Comparison of ENCODE assay signal across 15 mouse cellular contexts in genomic region chr9:114774629-114775028, GRCm38 (mm10). TPM values are rescaled to one million over a fixed set of nuclear protein-coding genes. Genes with fewer than 3 reads are reported as not detected.
DNase-seq lines count a peak whose midpoint lies in the region; ATAC-seq and TF ChIP-seq lines count a peak whose summit lies in the region.
"Had no signal": no experiment of that assay in that cellular context is flagged by ENCODE, and none has a peak within 500 bp of the region (broad histone marks: within the 10 kb centered on the region; RNA-seq: fewer than 3 reads in every experiment).

No protein-coding gene starts in this region.

- 59% methylated on average over 6 of the region's 6 CpGs for WGBS in cerebellum, adult 2 months
- WGBS in hindbrain, embryonic 13.5 days: 85% methylated on average over 6 of the region's 6 CpGs
- 76% methylated on average over 6 of the region's 6 CpGs for WGBS in hindbrain, embryonic 16.5 days

- H3K9me3 ChIP-seq in hindbrain, embryonic 13.5 days: no peaks in the 10 kb centered on the region
- no peaks in the 10 kb centered on the region for H3K9me3 ChIP-seq in hindbrain, embryonic 16.5 days (ENCODE audit: control insufficient read depth, low read length)
- peaks cover 11% of the 10 kb centered on the region for H3K9me3 ChIP-seq in megakaryocyte, embryonic 14.5 days
- H3K9me3 ChIP-seq: forebrain, embryonic 15.5 days; limb, embryonic 15.5 days; midbrain, embryonic 12.5 days; stomach, embryonic 15.5 days had no signal

- H3K4me2 ChIP-seq in hindbrain, embryonic 13.5 days: no peak overlapping the region
- no peak overlapping the region for H3K4me2 ChIP-seq in hindbrain, embryonic 16.5 days (ENCODE audit: low read length)
- H3K4me2 ChIP-seq: forebrain, embryonic 15.5 days; limb, embryonic 15.5 days; midbrain, embryonic 12.5 days; stomach, embryonic 15.5 days had no signal

- no peaks in the 10 kb centered on the region for H3K36me3 ChIP-seq in hindbrain, embryonic 13.5 days
- no peaks in the 10 kb centered on the region for H3K36me3 ChIP-seq in hindbrain, embryonic 16.5 days (ENCODE audit: control insufficient read depth, insufficient read depth, low read length)
- H3K36me3 ChIP-seq in megakaryocyte, embryonic 14.5 days (replicated peaks; ENCODE audit: low read length): peaks cover 26% of the 10 kb centered on the region
- H3K36me3 ChIP-seq: forebrain, embryonic 15.5 days had no signal

- 0 out of 2 replicates have a peak overlapping the region, but pooled peaks have one; percentile 31 for H3K9ac ChIP-seq in hindbrain, embryonic 13.5 days
- H3K9ac ChIP-seq in hindbrain, embryonic 16.5 days (ENCODE audit: low read depth, low read length): no peak overlapping the region
- H3K9ac ChIP-seq: forebrain, embryonic 15.5 days; limb, embryonic 15.5 days; liver, embryonic 14.5 days; midbrain, embryonic 12.5 days; stomach, embryonic 15.5 days had no signal

- H3K4me1 ChIP-seq in cerebellum, adult 2 months (ENCODE audit: control insufficient read depth, insufficient read depth, low read length): peaks cover 11% of the 10 kb centered on the region; the same call in 1 of the 2 replicates
- peaks cover 14% of the 10 kb centered on the region for H3K4me1 ChIP-seq in hindbrain, embryonic 13.5 days (replicated peaks)
- peaks cover 2% of the 10 kb centered on the region; the same call in 1 of the 2 replicates for H3K4me1 ChIP-seq in hindbrain, embryonic 16.5 days (ENCODE audit: control insufficient read depth, insufficient read depth, low read depth, low read length)
- peaks cover 74% of the 10 kb centered on the region for H3K4me1 ChIP-seq in megakaryocyte, embryonic 14.5 days
- H3K4me1 ChIP-seq: forebrain, embryonic 15.5 days; midbrain, embryonic 12.5 days had no signal

- ATAC-seq in hindbrain, embryonic 13.5 days (ENCODE audit: low FRiP score): no peak
- no peak for ATAC-seq in hindbrain, embryonic 16.5 days
- ATAC-seq in megakaryocyte, adult 5-6 weeks (ENCODE audit: poor library complexity, severe bottlenecking): no peak
- ATAC-seq: forebrain, embryonic 15.5 days; inflammation-experienced regulatory T-cells, adult 6 months had no signal

- peak overlapping the region; percentile 45 for H3K27ac ChIP-seq in cerebellum, adult 2 months (ENCODE audit: insufficient read depth, low read length)
- H3K27ac ChIP-seq in hindbrain, embryonic 13.5 days: no peak overlapping the region
- H3K27ac ChIP-seq in hindbrain, embryonic 16.5 days (ENCODE audit: low read depth, low read length): no peak overlapping the region
- H3K27ac ChIP-seq: forebrain, embryonic 15.5 days; limb, embryonic 15.5 days; liver, embryonic 14.5 days; midbrain, embryonic 12.5 days; stomach, embryonic 15.5 days had no signal

- no peak for DNase-seq in cerebellum, adult 2 months
- no peak for DNase-seq in cerebellum, adult 9-11 months
- DNase-seq in left cerebral cortex, adult 9 months (ENCODE audit: low spot score in 2 of 2): no peak
- DNase-seq: kidney, adult 2 months had no signal

- TF ChIP-seq CTCF in cerebellum, adult 2 months (IDR thresholded peaks at IDR 0.05; ENCODE audit: borderline replicate concordance, insufficient read depth, low read depth, low read length): no peak

- H3K27me3 ChIP-seq in cerebellum, adult 2 months (ENCODE audit: control insufficient read depth, insufficient read depth, low read length): no peaks in the 10 kb centered on the region
- peaks cover 3% of the 10 kb centered on the region; the same call in 1 of the 2 replicates for H3K27me3 ChIP-seq in hindbrain, embryonic 13.5 days
- no peaks in the 10 kb centered on the region for H3K27me3 ChIP-seq in hindbrain, embryonic 16.5 days (replicated peaks; ENCODE audit: control insufficient read depth, insufficient read depth, low read length)
- peaks cover 27% of the 10 kb centered on the region for H3K27me3 ChIP-seq in megakaryocyte, embryonic 14.5 days (replicated peaks)
- H3K27me3 ChIP-seq: forebrain, embryonic 15.5 days; limb, embryonic 15.5 days; Patski; stomach, embryonic 15.5 days had no signal

- H3K4me3 ChIP-seq in cerebellum, adult 2 months (replicated peaks; ENCODE audit: insufficient read depth, low read depth, low read length): no peak overlapping the region
- no peak overlapping the region for H3K4me3 ChIP-seq in hindbrain, embryonic 13.5 days
- no peak overlapping the region for H3K4me3 ChIP-seq in hindbrain, embryonic 16.5 days (ENCODE audit: low read length)
- H3K4me3 ChIP-seq in megakaryocyte, embryonic 14.5 days (replicated peaks): peak overlapping the region; percentile 82
- H3K4me3 ChIP-seq: forebrain, embryonic 15.5 days; limb, embryonic 15.5 days; midbrain, embryonic 12.5 days; stomach, embryonic 15.5 days had no signal

- no peak for TF ChIP-seq POLR2A in cerebellum, adult 2 months (IDR thresholded peaks at IDR 0.05; ENCODE audit: borderline replicate concordance, insufficient read depth, low read length)

RNA-seq across cellular contexts. Expression of gene Cmtm7, which starts 7.0 kb away (rescaled TPM):
- polyA plus RNA-seq in cerebellum, adult 2 months (2012; rRNA removed): 9.4 and 10.5 TPM in 2 replicates
- 18.3 and 19.1 TPM in 2 replicates for polyA plus RNA-seq in hindbrain, embryonic 13.5 days (2015; fragmentation: Nextera tagmentation; extraction: Ambion mirVana)
- 9.5 and 13.8 TPM in 2 replicates for polyA plus RNA-seq in hindbrain, embryonic 16.5 days (2015; fragmentation: Nextera tagmentation; extraction: Ambion mirVana)
- polyA plus RNA-seq in megakaryocyte, embryonic 14.5 days (2012; ENCODE audit: insufficient read depth, low replicate concordance): 103 and 110 TPM in 2 replicates
- 189 and 201 TPM in 2 replicates for total RNA-seq in megakaryocyte, adult 5-6 weeks (2015)
- total RNA-seq in megakaryocyte, adult 5-6 weeks (2017): 259 and 283 TPM in 2 replicates

RNA-seq across cellular contexts. Expression of gene Cmtm6, which starts 43.7 kb away (rescaled TPM):
- polyA plus RNA-seq in cerebellum, adult 2 months (2012; rRNA removed): 14.6 and 15.2 TPM in 2 replicates
- polyA plus RNA-seq in hindbrain, embryonic 13.5 days (2015; fragmentation: Nextera tagmentation; extraction: Ambion mirVana): 20.5 and 21.8 TPM in 2 replicates
- 21.0 and 21.2 TPM in 2 replicates for polyA plus RNA-seq in hindbrain, embryonic 16.5 days (2015; fragmentation: Nextera tagmentation; extraction: Ambion mirVana)
- polyA plus RNA-seq in megakaryocyte, embryonic 14.5 days (2012; ENCODE audit: insufficient read depth, low replicate concordance): 4.9 and 10.3 TPM in 2 replicates
- total RNA-seq in megakaryocyte, adult 5-6 weeks (2015): 79.5 and 98.1 TPM in 2 replicates
- total RNA-seq in megakaryocyte, adult 5-6 weeks (2017): 120 and 124 TPM in 2 replicates
